Mouse (Mus musculus): ENCODE measurements at regions not wholly inside any gene's neighbourhood (a gene's known extent, or its start where the extent isn't known, plus 50 kb on each side); places are given as distances from the start of the nearest gene placed in this dataset.

- TF ChIP-seq CTCF (IDR thresholded peaks at IDR 0.05; ENCODE audit: low read depth) (no peak), EP300 (IDR thresholded peaks at IDR 0.05; ENCODE audit: low read depth) (no peak)
Observed at GRCm38 (mm10) chr8:103374151-103374550, 588.7 kb upstream of the Cdh11 start.
